Mouse (Mus musculus): ENCODE measurements around the gene Nampt.
A peak's percentile ranks its signal among the peaks of the same experiment; 100 is the strongest.
"Not testable (repeated sequence)": the region's sequence is repeated elsewhere in the genome, so short reads cannot be mapped to it uniquely, and the experiment has no call there.

Nampt gene

GRCm38 (mm10) chr12:32841442-32841900 is 22.1 kb downstream of the Nampt start:
- DNase-seq (ENCODE audit: low read depth, low spot score) = no peak

GRCm38 (mm10) chr12:32846325-32846724 is 27.0 kb downstream of the Nampt start:
- no peak for DNase-seq (ENCODE audit: low read depth, low spot score)

GRCm38 (mm10) chr12:32853757-32854156 is 34.4 kb downstream of the Nampt start:
- DNase-seq (ENCODE audit: low read depth, low spot score) = no peak

- peak; percentile 76 for DNase-seq (ENCODE audit: low read depth, low spot score)
These were observed 35.5 kb downstream of the Nampt start for GRCm38 (mm10) chr12:32854866-32855265.

GRCm38 (mm10) chr12:32855398-32855797 is 36.1 kb downstream of the Nampt start:
- no peak for DNase-seq (ENCODE audit: low read depth, low spot score)

GRCm38 (mm10) chr12:32856707-32857511 is 37.6 kb downstream of the Nampt start:
- DNase-seq (ENCODE audit: low read depth, low spot score) = no peak

GRCm38 (mm10) chr12:32858444-32858843 is 39.1 kb downstream of the Nampt start:
- DNase-seq (ENCODE audit: low read depth, low spot score) = no peak

- DNase-seq (ENCODE audit: low read depth, low spot score) = no peak
These were observed 41.5 kb downstream of the Nampt start for GRCm38 (mm10) chr12:32860820-32861219.

- DNase-seq (ENCODE audit: low read depth, low spot score) = no peak
These were observed 51.5 kb downstream of the Nampt start for GRCm38 (mm10) chr12:32870815-32871214.

- DNase-seq (ENCODE audit: low read depth, low spot score) = no peak
These were observed 58.2 kb downstream of the Nampt start for GRCm38 (mm10) chr12:32877500-32877899.

GRCm38 (mm10) chr12:32877964-32878571 is 58.7 kb downstream of the Nampt start:
- DNase-seq (ENCODE audit: low read depth, low spot score) = peak; percentile 57

GRCm38 (mm10) chr12:32879371-32879770 is 60.0 kb downstream of the Nampt start:
- DNase-seq (ENCODE audit: low read depth, low spot score) = no peak

- DNase-seq (ENCODE audit: low read depth, low spot score) = peak; percentile 23
These were observed 65.0 kb downstream of the Nampt start for GRCm38 (mm10) chr12:32884356-32884755.

GRCm38 (mm10) chr12:32885041-32885440 is 65.7 kb downstream of the Nampt start:
- DNase-seq (ENCODE audit: low read depth, low spot score) = no peak

GRCm38 (mm10) chr12:32886353-32886752 is 67.0 kb downstream of the Nampt start:
- no peak for DNase-seq (ENCODE audit: low read depth, low spot score)

GRCm38 (mm10) chr12:32888226-32888625 is 68.9 kb downstream of the Nampt start:
- DNase-seq (ENCODE audit: low read depth, low spot score) = no peak

- DNase-seq (ENCODE audit: low read depth, low spot score) = no peak
These were observed 70.5 kb downstream of the Nampt start for GRCm38 (mm10) chr12:32889846-32890245.

- DNase-seq (ENCODE audit: low read depth, low spot score) = no peak
These were observed 71.1 kb downstream of the Nampt start for GRCm38 (mm10) chr12:32890455-32890854.

GRCm38 (mm10) chr12:32891271-32891670 is 71.9 kb downstream of the Nampt start:
- not testable (repeated sequence) for DNase-seq (ENCODE audit: low read depth, low spot score)

GRCm38 (mm10) chr12:32893212-32893611 is 73.9 kb downstream of the Nampt start:
- no peak for DNase-seq (ENCODE audit: low read depth, low spot score)

- no peak for DNase-seq (ENCODE audit: low read depth, low spot score)
These were observed 76.5 kb downstream of the Nampt start for GRCm38 (mm10) chr12:32895806-32896205.

GRCm38 (mm10) chr12:32896496-32896895 is 77.2 kb downstream of the Nampt start:
- peak; percentile 81 for DNase-seq (ENCODE audit: low read depth, low spot score)

Data from brain, adult 2 months (tissue).